Mouse (Mus musculus): ENCODE results near the gene Rapsn.
A peak's percentile ranks its signal among the peaks of the same experiment; 100 is the strongest.

GRCm38 (mm10) chr2:91060544-91061355, 25.3 kb downstream of the Rapsn start:
- peak; percentile 52 for TF ChIP-seq CTCF (IDR thresholded peaks at IDR 0.05; ENCODE audit: low read depth, low read length)
- no peak for TF ChIP-seq EP300 (IDR thresholded peaks at IDR 0.05; ENCODE audit: insufficient read depth, low read depth, low read length)
- no peak for TF ChIP-seq POLR2A (IDR thresholded peaks at IDR 0.05; ENCODE audit: insufficient read depth, low read length)
